Mouse (Mus musculus) brain, embryonic 14.5 days (tissue): Measurements from ENCODE around the gene Sec13.

Experiments
- CTCF ChIP-seq: fragments of 200-500 bp; IDR thresholded peaks from 2 replicates; pipeline ENCODE4 v1.5.1; 2012; ENCODE audit warnings: inconsistent platforms, mild to moderate bottlenecking, moderate library complexity, borderline replicate concordance; ENCODE audit not compliant: insufficient read depth, insufficient read length; ENCODE audit errors: extremely low read depth
- POLR2A ChIP-seq: fragments of 200-500 bp; IDR thresholded peaks from 2 replicates; pipeline ENCODE4 v1.6.1; 2012; ENCODE audit warnings: mild to moderate bottlenecking, inconsistent platforms, borderline replicate concordance; ENCODE audit not compliant: poor library complexity, insufficient read depth, insufficient read length, severe bottlenecking; ENCODE audit errors: extremely low read depth

DNA sequence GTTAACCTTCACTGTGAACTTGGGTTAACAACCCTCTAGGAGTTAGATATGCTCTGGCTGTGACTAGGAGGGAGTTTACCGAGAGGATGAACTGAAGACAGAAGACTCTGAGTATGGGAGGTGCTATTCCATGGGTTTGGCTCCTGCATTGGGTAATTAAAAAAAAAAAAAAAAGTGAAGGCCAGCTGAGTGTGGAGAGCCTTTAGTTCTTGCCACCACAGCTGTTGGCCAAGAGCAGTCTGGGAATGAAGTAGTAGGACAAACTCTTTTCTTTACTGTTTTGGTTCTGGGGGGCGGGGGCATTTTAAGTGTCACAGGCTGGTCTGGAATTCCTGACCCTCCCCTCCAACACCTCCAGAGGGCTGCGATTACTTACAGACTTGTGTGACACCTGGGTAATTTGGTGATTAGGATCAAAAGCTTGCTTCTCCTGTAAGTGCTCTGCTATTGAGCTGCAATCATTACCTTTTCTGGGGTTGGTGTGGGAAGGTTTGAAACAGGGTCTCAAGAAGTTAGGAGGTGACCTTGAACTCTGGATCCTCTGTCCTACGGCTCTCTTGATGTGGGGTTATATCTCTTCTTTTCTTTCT lies 44.7 kb downstream of the Sec13 start:
- TF ChIP-seq CTCF (no peak), POLR2A (no peak)
